Mouse (Mus musculus) thymus, postnatal 25 days (tissue): ENCODE measurements around the gene Smok2b.
"Not testable (repeated sequence)": the region's sequence is repeated elsewhere in the genome, so short reads cannot be mapped to it uniquely, and the experiment has no call there.

Source experiments
- DNase-seq: peaks from one replicate; pipeline ENCODE4 v3.0.0; 2022

Smok2b gene

DNA sequence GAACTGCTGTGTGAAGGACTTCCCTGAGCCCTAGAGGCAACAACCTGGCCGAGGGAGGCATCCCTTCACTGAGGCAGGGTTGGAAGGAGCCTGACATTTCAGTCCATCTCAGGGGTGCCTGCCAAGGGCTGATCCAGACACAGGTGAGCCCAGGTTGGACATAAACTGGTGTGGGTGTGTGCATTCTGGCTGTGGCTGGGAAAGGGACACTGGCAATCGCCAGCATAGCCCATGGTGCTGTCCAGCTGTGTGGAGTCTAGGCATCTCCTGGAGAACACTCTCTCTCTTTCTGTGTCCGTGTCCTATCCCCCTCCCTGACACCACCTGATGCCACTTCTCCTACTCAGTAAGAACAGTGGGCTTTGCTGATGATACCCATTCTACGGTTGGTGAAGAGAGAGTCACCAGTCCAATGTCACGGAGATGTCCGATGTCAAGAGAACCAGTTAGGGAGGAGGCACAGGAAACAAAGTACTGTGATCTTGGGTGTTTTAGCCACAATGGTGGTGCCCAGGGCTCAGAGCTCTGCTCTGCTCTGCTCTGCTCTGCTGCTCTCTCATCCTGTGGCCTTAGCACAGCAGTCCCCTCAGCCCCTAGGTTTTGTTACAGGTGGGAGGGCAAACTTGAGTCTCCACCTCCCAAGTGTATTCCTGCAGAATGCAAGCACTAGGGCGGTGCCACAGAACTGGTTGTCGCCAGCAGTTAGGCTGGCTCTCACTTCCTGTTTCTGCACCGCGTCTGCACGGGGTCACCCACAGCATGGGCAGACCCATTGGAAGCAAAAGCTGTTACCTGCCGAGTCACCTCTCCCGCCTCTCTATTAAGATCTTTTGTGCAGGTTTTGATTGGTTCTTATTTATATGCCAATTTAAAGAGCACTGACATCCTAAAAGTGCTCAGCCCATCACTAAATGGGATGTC is 11.0 kb downstream of the Smok2b start:
- not testable (repeated sequence) for DNase-seq

DNA sequence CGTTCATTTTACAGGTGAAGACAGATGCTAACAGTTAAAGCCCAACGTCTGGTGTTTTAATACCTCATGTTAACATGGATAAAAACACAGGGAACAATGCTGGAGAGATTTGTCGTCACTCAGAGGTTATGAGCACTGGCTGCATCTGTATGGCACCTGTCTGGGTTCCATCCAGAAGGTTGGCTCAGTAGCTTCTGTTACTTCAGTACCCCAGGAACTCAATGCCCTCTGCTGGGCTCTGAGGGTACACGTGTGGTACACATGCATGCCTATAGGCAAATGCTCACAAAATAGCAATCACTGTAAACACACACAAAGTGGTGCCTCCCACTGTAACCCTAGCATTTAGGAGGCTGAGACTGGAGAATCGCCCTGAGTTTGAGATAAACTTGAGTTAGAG is 24.7 kb downstream of the Smok2b start:
- DNase-seq, result not testable (repeated sequence)
